Mouse (Mus musculus) thymus, adult 2 months (tissue): ENCODE results near the gene Trpm8.

Experiments used
- CTCF ChIP-seq: fragments of 200-500 bp; IDR thresholded peaks from 2 replicates; pipeline ENCODE4 v1.5.1; 2012; ENCODE audit warnings: mild to moderate bottlenecking, control low read depth, low read length, moderate library complexity, borderline replicate concordance; ENCODE audit not compliant: control insufficient read depth, poor library complexity, insufficient read depth; ENCODE audit errors: extremely low read depth
- POLR2A ChIP-seq: fragments of 200-500 bp; IDR thresholded peaks from 2 replicates; pipeline ENCODE4 v1.6.1; 2012; ENCODE audit warnings: mild to moderate bottlenecking, low read length, control low read depth, moderate library complexity; ENCODE audit not compliant: control insufficient read depth, poor library complexity, insufficient read depth; ENCODE audit errors: extremely low read depth

DNA sequence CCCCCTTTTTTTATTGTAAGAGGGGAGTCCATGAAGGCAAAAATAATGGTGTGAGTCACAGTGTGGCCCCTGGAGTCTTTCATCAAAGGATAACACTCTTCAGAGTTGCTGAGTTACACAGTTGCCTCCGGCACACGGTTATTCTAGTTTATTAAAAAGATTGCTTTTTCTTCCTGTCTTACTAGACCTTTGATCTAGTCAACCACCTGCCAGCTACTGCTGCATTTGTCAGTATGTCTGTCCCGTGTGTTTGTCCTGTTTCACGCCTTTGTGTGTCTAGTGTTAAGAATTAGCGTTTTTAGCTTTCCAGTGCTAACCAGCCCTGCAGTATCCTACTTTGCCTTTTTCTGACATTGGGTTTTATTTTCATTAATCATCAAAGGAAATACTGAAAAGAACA, 8.2 kb downstream of the Trpm8 start:
- TF ChIP-seq POLR2A (no peak), CTCF (no peak)
